Mouse (Mus musculus) intestine, embryonic 16.5 days (tissue): ENCODE measurements at regions not wholly inside any gene's neighbourhood (a gene's known extent, or its start where the extent isn't known, plus 50 kb on each side); places are given as distances from the start of the nearest gene placed in this dataset.

Source experiments
- ATAC-seq: fragments of 200-750 bp; cut with Nextera tagmentation; 2 replicates; pipeline ENCODE4 v1.8.0; 2017; ENCODE audit warnings: moderate TSS enrichment, moderate library complexity
- H3K27ac ChIP-seq: fragments of 300-500 bp; sonication (generic); 2 replicates; pipeline ENCODE4 v1.5.1; 2014; ENCODE audit warnings: mild to moderate bottlenecking, low read length
- H3K27me3 ChIP-seq: fragments of 300-500 bp; sonication (generic); replicated peaks from 2 replicates; pipeline ENCODE4 v1.6.1; 2014; ENCODE audit warnings: low read length, control low read depth, mixed read lengths; ENCODE audit not compliant: control insufficient read depth, insufficient read depth
- H3K36me3 ChIP-seq: fragments of 300-500 bp; sonication (generic); 2 replicates; pipeline ENCODE4 v1.6.1; 2014; ENCODE audit warnings: low read length, control low read depth; ENCODE audit not compliant: control insufficient read depth, insufficient read depth
- H3K4me1 ChIP-seq: fragments of 300-500 bp; sonication (generic); 2 replicates; pipeline ENCODE4 v1.6.1; 2014; ENCODE audit warnings: low read length, control low read depth, mixed read lengths; ENCODE audit not compliant: control insufficient read depth, insufficient read depth
- H3K4me2 ChIP-seq: fragments of 300-500 bp; sonication (generic); 2 replicates; pipeline ENCODE4 v1.6.1; 2014; ENCODE audit warnings: low read depth, low read length, control low read depth
- H3K4me3 ChIP-seq: fragments of 300-500 bp; sonication (generic); 2 replicates; pipeline ENCODE4 v1.5.1; 2014; ENCODE audit warnings: mild to moderate bottlenecking, low read length
- H3K9ac ChIP-seq: fragments of 300-500 bp; sonication (generic); 2 replicates; pipeline ENCODE4 v1.6.1; 2014; ENCODE audit warnings: low read depth, low read length
- H3K9me3 ChIP-seq: fragments of 300-500 bp; sonication (generic); 2 replicates; pipeline ENCODE4 v1.6.1; 2016; ENCODE audit warnings: low read length, control low read depth; ENCODE audit not compliant: control insufficient read depth
- WGBS: fragments of 180-500 bp; shearing (Covaris S2); extraction: QIAGEN DNeasy Blood & Tissue Kit; methylation state at CpG from one replicate; pipeline ENCODE4 v1.1.7; 2014; 5-methylcytosine and 5-hydroxymethylcytosine counted together

DNA sequence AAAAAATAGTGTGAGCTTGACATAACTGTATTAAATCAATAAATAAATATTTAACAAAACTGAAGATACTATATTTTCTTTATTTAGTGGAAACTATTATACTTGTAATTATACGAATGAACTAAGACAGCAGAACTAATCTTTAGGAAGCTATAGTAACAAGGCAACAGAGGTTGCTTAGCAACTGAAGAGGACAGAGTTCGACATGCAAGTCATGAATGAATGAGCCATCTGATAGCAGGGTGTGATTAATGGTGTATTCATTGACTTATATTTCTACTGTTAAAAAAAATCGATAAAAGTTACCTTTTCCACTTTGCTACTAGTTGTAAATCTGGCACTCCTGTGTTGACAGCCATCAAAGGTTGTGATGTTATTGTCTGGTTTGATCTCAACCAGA is 557.2 kb upstream of the Cntnap5a start:
- ATAC-seq: peak; percentile 92
- Histone ChIP-seq H3K27ac (no peak overlapping the region), H3K27me3 (no peaks in the 10 kb centered on the region), H3K9ac (no peak overlapping the region), H3K4me1 (no peaks in the 10 kb centered on the region), H3K4me2 (no peak overlapping the region), H3K36me3 (no peaks in the 10 kb centered on the region), H3K9me3 (no peaks in the 10 kb centered on the region), H3K4me3 (no peak overlapping the region)
- WGBS: 45% methylated on average over 3 of the region's 3 CpGs

DNA sequence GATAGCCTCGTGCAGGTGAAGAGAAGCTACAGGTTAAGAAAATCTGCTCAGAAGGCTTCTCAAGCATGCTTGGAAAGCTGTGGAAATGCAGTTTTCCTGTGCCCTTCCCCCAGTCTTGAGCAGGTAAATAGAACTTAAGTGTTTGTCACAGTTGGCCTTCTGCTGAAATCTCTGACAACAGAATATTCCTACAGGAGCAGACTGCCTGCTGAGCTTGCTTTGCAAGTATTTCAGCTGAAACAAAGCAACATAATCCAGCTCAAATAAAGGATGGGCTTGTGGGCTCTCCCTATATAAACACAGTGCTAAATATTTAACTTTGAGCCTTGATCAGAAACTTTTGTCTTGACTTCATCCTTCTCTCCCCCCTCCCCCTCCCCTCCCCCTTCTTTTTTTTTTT is 550.3 kb upstream of the Cntnap5a start:
- Histone ChIP-seq H3K27me3 (no peaks in the 10 kb centered on the region), H3K4me1 (no peaks in the 10 kb centered on the region), H3K4me2 (no peak overlapping the region), H3K4me3 (no peak overlapping the region), H3K9ac (no peak overlapping the region), H3K9me3 (no peaks in the 10 kb centered on the region), H3K27ac (no peak overlapping the region), H3K36me3 (no peaks in the 10 kb centered on the region)
- no peak for ATAC-seq
- WGBS: 31% methylated on average over 1 of the region's 1 CpGs

DNA sequence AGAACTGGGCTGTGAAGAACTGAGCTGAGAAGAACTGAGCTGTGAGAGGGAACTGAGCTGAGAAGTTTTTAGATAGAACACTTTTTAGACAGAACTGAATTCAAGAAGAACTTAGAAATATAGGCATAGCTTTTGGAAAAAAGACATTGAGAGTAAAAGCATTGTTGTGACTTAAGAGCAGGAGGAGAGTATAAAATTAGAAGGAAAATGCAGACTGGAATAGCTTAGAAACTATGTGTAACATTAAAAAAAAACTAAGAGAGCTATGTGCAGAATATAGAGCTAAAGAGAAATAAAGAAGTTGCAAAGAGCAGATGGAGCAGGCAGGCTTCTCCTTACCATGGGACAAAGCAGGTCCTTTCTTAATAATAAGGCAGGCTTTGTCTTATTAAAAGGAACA is 540.0 kb upstream of the Cntnap5a start:
- ATAC-seq: no peak
- Histone ChIP-seq H3K27ac (no peak overlapping the region), H3K4me2 (no peak overlapping the region), H3K4me3 (no peak overlapping the region), H3K9ac (no peak overlapping the region), H3K9me3 (no peaks in the 10 kb centered on the region), H3K36me3 (no peaks in the 10 kb centered on the region), H3K27me3 (no peaks in the 10 kb centered on the region), H3K4me1 (no peaks in the 10 kb centered on the region)
